Mouse (Mus musculus) kidney, embryonic 16.5 days (tissue): ENCODE measurements at regions not wholly inside any gene's neighbourhood (a gene's known extent, or its start where the extent isn't known, plus 50 kb on each side); places are given as distances from the start of the nearest gene placed in this dataset.
"Not testable (repeated sequence)": the region's sequence is repeated elsewhere in the genome, so short reads cannot be mapped to it uniquely, and the experiment has no call there.

Source experiments
- ATAC-seq: fragments of 200-750 bp; cut with Nextera tagmentation; 2 replicates; pipeline ENCODE4 v1.8.0; 2017; ENCODE audit warnings: moderate TSS enrichment; ENCODE audit not compliant: low FRiP score, low TSS enrichment
- H3K27ac ChIP-seq: fragments of 300-500 bp; sonication (generic); 2 replicates; pipeline ENCODE4 v1.5.1; 2014; ENCODE audit warnings: low read length
- H3K27me3 ChIP-seq: fragments of 300-500 bp; sonication (generic); 2 replicates; pipeline ENCODE4 v1.6.1; 2014; ENCODE audit warnings: low read length, control low read depth, mixed read lengths; ENCODE audit not compliant: insufficient read depth
- H3K36me3 ChIP-seq: fragments of 300-500 bp; sonication (generic); 2 replicates; pipeline ENCODE4 v1.6.1; 2014; ENCODE audit warnings: low read length, control low read depth, mixed read lengths; ENCODE audit not compliant: insufficient read depth
- H3K4me1 ChIP-seq: fragments of 300-500 bp; sonication (generic); 2 replicates; pipeline ENCODE4 v1.6.1; 2014; ENCODE audit warnings: low read length, control low read depth, mixed read lengths; ENCODE audit not compliant: insufficient read depth
- H3K4me2 ChIP-seq: fragments of 300-500 bp; sonication (generic); replicated peaks from 2 replicates; pipeline ENCODE4 v1.6.1; 2014; ENCODE audit warnings: low read depth, low read length
- H3K4me3 ChIP-seq: fragments of 300-500 bp; sonication (generic); 2 replicates; pipeline ENCODE4 v1.5.1; 2014; ENCODE audit warnings: mild to moderate bottlenecking, low read length
- H3K9ac ChIP-seq: fragments of 300-500 bp; sonication (generic); replicated peaks from 2 replicates; pipeline ENCODE4 v1.6.1; 2014; ENCODE audit warnings: low read length
- H3K9me3 ChIP-seq: fragments of 300-500 bp; sonication (generic); 2 replicates; pipeline ENCODE4 v1.6.1; 2016; ENCODE audit warnings: low read length, control low read depth
- WGBS: fragments of 180-500 bp; shearing (Covaris S2); extraction: QIAGEN DNeasy Blood & Tissue Kit; methylation state at CpG from one replicate; pipeline ENCODE4 v1.1.7; 2014; 5-methylcytosine and 5-hydroxymethylcytosine counted together

GRCm38 (mm10) chr6:24340107-24340506, 172.2 kb upstream of the Slc13a1 start:
- H3K27me3 ChIP-seq, H3K27ac ChIP-seq, H3K4me2 ChIP-seq, H3K4me1 ChIP-seq, H3K9ac ChIP-seq, H3K4me3 ChIP-seq, H3K9me3 ChIP-seq, ATAC-seq, H3K36me3 ChIP-seq: not testable (repeated sequence)
- WGBS, result 61% methylated on average over 4 of the region's 4 CpGs

GRCm38 (mm10) chr6:24325215-24325614, 157.3 kb upstream of the Slc13a1 start:
- H3K36me3 ChIP-seq, result no peaks in the 10 kb centered on the region
- no peak overlapping the region for H3K4me3 ChIP-seq
- no peak overlapping the region for H3K27ac ChIP-seq
- no peak overlapping the region for H3K4me2 ChIP-seq
- no peaks in the 10 kb centered on the region for H3K27me3 ChIP-seq
- no peaks in the 10 kb centered on the region for H3K4me1 ChIP-seq
- H3K9ac ChIP-seq, result no peak overlapping the region
- ATAC-seq, result 0 out of 2 replicates have a peak, but pooled peaks have one; percentile 57
- H3K9me3 ChIP-seq, result no peaks in the 10 kb centered on the region

- H3K4me3 ChIP-seq, result no peak overlapping the region
- H3K36me3 ChIP-seq, result no peaks in the 10 kb centered on the region
- no peak overlapping the region for H3K9ac ChIP-seq
- H3K27me3 ChIP-seq, result no peaks in the 10 kb centered on the region
- H3K4me1 ChIP-seq, result no peaks in the 10 kb centered on the region
- H3K4me2 ChIP-seq, result no peak overlapping the region
- no peak overlapping the region for H3K27ac ChIP-seq
- no peaks in the 10 kb centered on the region for H3K9me3 ChIP-seq
- 79% methylated on average over 3 of the region's 3 CpGs for WGBS
- no peak for ATAC-seq
Observed at GRCm38 (mm10) chr6:24324718-24325117, 156.8 kb upstream of the Slc13a1 start.

GRCm38 (mm10) chr6:24322371-24322770, 154.5 kb upstream of the Slc13a1 start:
- H3K27me3 ChIP-seq, result no peaks in the 10 kb centered on the region
- peaks cover 4% of the 10 kb centered on the region; the same call in 1 of the 2 replicates for H3K4me1 ChIP-seq
- no peak overlapping the region for H3K9ac ChIP-seq
- H3K9me3 ChIP-seq, result no peaks in the 10 kb centered on the region
- H3K4me2 ChIP-seq, result no peak overlapping the region
- no peak overlapping the region for H3K4me3 ChIP-seq
- no peaks in the 10 kb centered on the region for H3K36me3 ChIP-seq
- WGBS, result 79% methylated on average over 3 of the region's 3 CpGs
- no peak overlapping the region for H3K27ac ChIP-seq
- no peak for ATAC-seq

GRCm38 (mm10) chr6:24318862-24319261, 151.0 kb upstream of the Slc13a1 start:
- Histone ChIP-seq H3K27me3 (no peaks in the 10 kb centered on the region), H3K9me3 (no peaks in the 10 kb centered on the region), H3K36me3 (no peaks in the 10 kb centered on the region), H3K4me2 (no peak overlapping the region), H3K4me3 (no peak overlapping the region), H3K4me1 (peaks cover 4% of the 10 kb centered on the region; the same call in 1 of the 2 replicates), H3K27ac (no peak overlapping the region), H3K9ac (no peak overlapping the region)
- ATAC-seq, result peak; percentile 73; the same call in 1 of the 2 replicates
- 21% methylated on average over 2 of the region's 2 CpGs for WGBS

- Histone ChIP-seq H3K4me1 (no peaks in the 10 kb centered on the region), H3K27me3 (no peaks in the 10 kb centered on the region), H3K4me2 (no peak overlapping the region), H3K4me3 (no peak overlapping the region), H3K27ac (no peak overlapping the region), H3K9me3 (no peaks in the 10 kb centered on the region), H3K9ac (no peak overlapping the region), H3K36me3 (no peaks in the 10 kb centered on the region)
- 74% methylated on average over 2 of the region's 2 CpGs for WGBS
- ATAC-seq, result no peak
Observed at GRCm38 (mm10) chr6:24310675-24311074, 142.8 kb upstream of the Slc13a1 start.

GRCm38 (mm10) chr6:24309810-24310209, 141.9 kb upstream of the Slc13a1 start:
- 82% methylated on average over 1 of the region's 1 CpGs for WGBS
- no peak for ATAC-seq
- no peaks in the 10 kb centered on the region for H3K27me3 ChIP-seq
- no peaks in the 10 kb centered on the region for H3K36me3 ChIP-seq
- H3K4me1 ChIP-seq, result no peaks in the 10 kb centered on the region
- H3K9me3 ChIP-seq, result no peaks in the 10 kb centered on the region
- no peak overlapping the region for H3K27ac ChIP-seq
- H3K4me3 ChIP-seq, result no peak overlapping the region
- H3K9ac ChIP-seq, result no peak overlapping the region
- no peak overlapping the region for H3K4me2 ChIP-seq

GRCm38 (mm10) chr6:24301681-24302080, 133.8 kb upstream of the Slc13a1 start:
- no peak overlapping the region for H3K4me3 ChIP-seq
- 85% methylated on average over 4 of the region's 4 CpGs for WGBS
- ATAC-seq, result no peak
- H3K4me1 ChIP-seq, result no peaks in the 10 kb centered on the region
- no peak overlapping the region for H3K4me2 ChIP-seq
- H3K27ac ChIP-seq, result no peak overlapping the region
- H3K36me3 ChIP-seq, result no peaks in the 10 kb centered on the region
- no peak overlapping the region for H3K9ac ChIP-seq
- no peaks in the 10 kb centered on the region for H3K27me3 ChIP-seq
- no peaks in the 10 kb centered on the region for H3K9me3 ChIP-seq

GRCm38 (mm10) chr6:24301146-24301545, 133.3 kb upstream of the Slc13a1 start:
- ATAC-seq, result no peak
- Histone ChIP-seq H3K27ac (no peak overlapping the region), H3K9ac (no peak overlapping the region), H3K4me2 (no peak overlapping the region), H3K9me3 (no peaks in the 10 kb centered on the region), H3K4me1 (no peaks in the 10 kb centered on the region), H3K27me3 (no peaks in the 10 kb centered on the region), H3K36me3 (no peaks in the 10 kb centered on the region), H3K4me3 (no peak overlapping the region)
- WGBS, result 72% methylated on average over 2 of the region's 2 CpGs

- no peak overlapping the region for H3K27ac ChIP-seq
- H3K27me3 ChIP-seq, result no peaks in the 10 kb centered on the region
- no peaks in the 10 kb centered on the region for H3K4me1 ChIP-seq
- H3K4me3 ChIP-seq, result no peak overlapping the region
- no peak overlapping the region for H3K9ac ChIP-seq
- ATAC-seq, result no peak
- 91% methylated on average over 5 of the region's 5 CpGs for WGBS
- H3K9me3 ChIP-seq, result no peaks in the 10 kb centered on the region
- H3K4me2 ChIP-seq, result no peak overlapping the region
- H3K36me3 ChIP-seq, result no peaks in the 10 kb centered on the region
Observed at GRCm38 (mm10) chr6:24298562-24299212, 130.8 kb upstream of the Slc13a1 start.
